Mouse (Mus musculus) liver, embryonic 14.5 days (tissue): ENCODE data around the gene Ppt2. TPM values are rescaled to one million over a fixed set of nuclear protein-coding genes. Genes with fewer than 3 reads are reported as not detected.

Experiments
- ATAC-seq: fragments of 200-750 bp; cut with Nextera tagmentation; 2 replicates; pipeline ENCODE4 v1.8.0; 2017; ENCODE audit warnings: moderate number of reproducible peaks, mild to moderate bottlenecking, moderate library complexity; ENCODE audit not compliant: insufficient read depth
- DNase-seq, 3 experiments: peaks; one replicate each; pipeline ENCODE4 v3.0.0-alpha.2; 2012 to 2013; ENCODE audit warnings: low read depth in 3 of 3, low spot score in 3 of 3
- H3K27ac ChIP-seq: fragments of 300-500 bp; sonication (generic); 2 replicates; pipeline ENCODE4 v1.5.1; 2014; ENCODE audit warnings: moderate library complexity, mild to moderate bottlenecking, control low read depth, inconsistent platforms
- H3K27me3 ChIP-seq: fragments of 300-500 bp; sonication (generic); 2 replicates; pipeline ENCODE4 v1.6.1; 2014; ENCODE audit warnings: mild to moderate bottlenecking, low read length, moderate library complexity; ENCODE audit not compliant: control insufficient read depth, insufficient read depth
- H3K36me3 ChIP-seq: fragments of 300-500 bp; sonication (generic); replicated peaks from 2 replicates; pipeline ENCODE4 v1.6.1; 2014; ENCODE audit warnings: low read depth; ENCODE audit not compliant: control insufficient read depth, insufficient read depth
- H3K4me1 ChIP-seq, 2 experiments: fragments of 200-500 bp in 1 of 2; fragments of 300-500 bp in 1 of 2; sonication (generic) in 1 of 2; replicated peaks; 2 replicates each; pipeline ENCODE4 v1.6.1; 2012 to 2014; ENCODE audit warnings: antibody characterized with exemption in 1 of 2, inconsistent platforms in 1 of 2, low read length in 1 of 2; ENCODE audit not compliant: control insufficient read depth in 2 of 2, insufficient read depth in 2 of 2
- H3K4me2 ChIP-seq: fragments of 300-500 bp; sonication (generic); 2 replicates; pipeline ENCODE4 v1.6.1; 2014; ENCODE audit warnings: low read depth, mild to moderate bottlenecking, control low read depth, moderate library complexity
- H3K4me3 ChIP-seq, 2 experiments: fragments of 200-500 bp in 1 of 2; fragments of 300-500 bp in 1 of 2; sonication (generic) in 1 of 2; 2 replicates each; pipeline ENCODE4 v1.5.1; 2012 to 2014; ENCODE audit warnings: low read depth in 2 of 2, low read length in 2 of 2, mild to moderate bottlenecking in 2 of 2, control low read depth in 1 of 2, inconsistent platforms in 1 of 2, moderate library complexity in 1 of 2; ENCODE audit not compliant: insufficient read depth in 1 of 2
- H3K9ac ChIP-seq: fragments of 300-500 bp; sonication (generic); replicated peaks from 2 replicates; pipeline ENCODE4 v1.6.1; 2014; ENCODE audit warnings: mild to moderate bottlenecking, control low read depth, moderate library complexity
- H3K9me3 ChIP-seq: fragments of 300-500 bp; sonication (generic); 2 replicates; pipeline ENCODE4 v1.6.1; 2016; ENCODE audit warnings: low read length, mixed read lengths; ENCODE audit not compliant: control insufficient read depth
- CTCF ChIP-seq: IDR thresholded peaks from 2 replicates; pipeline ENCODE4 v1.5.1; 2016; ENCODE audit warnings: antibody characterized with exemption, low read depth, control low read depth
- EP300 ChIP-seq: IDR thresholded peaks from 2 replicates; pipeline ENCODE4 v1.6.1; 2016; ENCODE audit warnings: antibody characterized with exemption, low read depth
- WGBS: fragments of 180-500 bp; shearing (Covaris S2); extraction: QIAGEN DNeasy Blood & Tissue Kit; methylation state at CpG from one replicate; pipeline ENCODE4 v1.1.7; 2014; ENCODE audit not compliant: insufficient replicate concordance; 5-methylcytosine and 5-hydroxymethylcytosine counted together
- polyA plus RNA-seq, 2 experiments: library from polyadenylated mRNA; depleted of rRNA in 1 of 2; stranded (reverse) in 1 of 2; unstranded in 1 of 2; fragments of >200 nt; fragmentation: Nextera tagmentation in 1 of 2; extraction: Ambion mirVana in 1 of 2; gene quantifications; 2 replicates each; pipeline versions ENCODE4 v1.2.1 to v1.2.3; 2012 to 2014

Gene Ppt2
- polyA plus RNA-seq, 2 experiments = 10.4 to 10.5 TPM

GRCm38 (mm10) chr17:34659897-34660214 lies 31.5 kb upstream of the Ppt2 start:
- no peak for ATAC-seq
- DNase-seq = no peak
- WGBS = 42% methylated on average over 3 of the region's 3 CpGs
- H3K27me3 ChIP-seq = peaks cover 19% of the 10 kb centered on the region
- TF ChIP-seq CTCF = no peak
- no peak overlapping the region for H3K4me2 ChIP-seq
- no peak overlapping the region for H3K4me3 ChIP-seq
- no peaks in the 10 kb centered on the region for H3K36me3 ChIP-seq
- no peaks in the 10 kb centered on the region for H3K9me3 ChIP-seq
- H3K9ac ChIP-seq = no peak overlapping the region
- H3K27ac ChIP-seq = no peak overlapping the region
- H3K4me1 ChIP-seq = no peaks in the 10 kb centered on the region

DNA sequence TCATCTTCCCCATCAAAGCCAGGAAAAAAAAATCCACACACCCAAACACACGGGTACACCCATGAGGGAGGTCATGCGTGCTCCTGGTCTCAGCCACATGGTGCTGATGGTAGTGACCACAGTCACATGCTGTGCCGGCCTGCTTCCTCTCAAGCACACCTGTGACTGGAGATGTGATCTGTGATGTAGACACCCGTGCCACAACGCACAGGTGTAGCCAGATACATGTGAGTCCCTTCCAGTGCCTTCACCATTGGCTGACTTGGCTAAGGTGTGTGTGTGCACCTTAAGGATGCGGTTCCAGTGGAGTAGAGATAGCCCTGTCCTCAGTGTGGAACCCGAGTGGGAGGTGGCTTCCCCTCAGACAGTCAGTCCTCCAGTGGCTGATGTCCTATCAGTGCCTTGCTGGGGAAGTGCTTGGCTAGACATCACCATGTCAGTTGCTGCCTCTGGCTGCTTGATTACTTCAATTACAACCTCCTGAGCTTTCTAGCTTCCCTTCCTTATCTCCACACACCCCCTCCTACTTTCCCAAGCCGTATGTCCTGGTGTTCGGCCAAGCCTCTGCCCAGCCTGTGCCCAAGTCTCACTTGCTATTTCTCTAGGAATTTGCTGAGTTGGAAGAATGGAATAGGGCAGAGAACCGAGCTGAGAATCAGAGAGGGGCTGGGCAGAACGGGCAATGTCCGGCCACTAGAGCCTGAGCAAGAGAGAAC lies 31.0 kb upstream of the Ppt2 start:
- no peak for ATAC-seq
- WGBS = 44% methylated on average over 12 of the region's 12 CpGs
- no peak overlapping the region for H3K27ac ChIP-seq
- H3K27me3 ChIP-seq = peaks cover 19% of the 10 kb centered on the region
- H3K4me2 ChIP-seq = no peak overlapping the region
- H3K36me3 ChIP-seq = no peaks in the 10 kb centered on the region
- TF ChIP-seq EP300 = no peak
- TF ChIP-seq CTCF = no peak
- no peaks in the 10 kb centered on the region for H3K9me3 ChIP-seq
- DNase-seq = no peak
- H3K4me1 ChIP-seq = no peaks in the 10 kb centered on the region
- no peak overlapping the region for H3K4me3 ChIP-seq
- H3K9ac ChIP-seq = no peak overlapping the region

- 63% methylated on average over 3 of the region's 3 CpGs for whole genome bisulfite sequencing
- no peak overlapping the region for H3K4me3 ChIP-seq
- H3K27me3 ChIP-seq = peaks cover 19% of the 10 kb centered on the region
- H3K4me1 ChIP-seq = no peaks in the 10 kb centered on the region
- ATAC-seq = no peak
- TF ChIP-seq EP300 = no peak
- no peak for TF ChIP-seq CTCF
- H3K27ac ChIP-seq = no peak overlapping the region
- DNase-seq = no peak
- H3K9me3 ChIP-seq = no peaks in the 10 kb centered on the region
- H3K36me3 ChIP-seq = no peaks in the 10 kb centered on the region
- no peak overlapping the region for H3K9ac ChIP-seq
- no peak overlapping the region for H3K4me2 ChIP-seq
These were observed 30.3 kb upstream of the Ppt2 start for GRCm38 (mm10) chr17:34658591-34658990.

DNA sequence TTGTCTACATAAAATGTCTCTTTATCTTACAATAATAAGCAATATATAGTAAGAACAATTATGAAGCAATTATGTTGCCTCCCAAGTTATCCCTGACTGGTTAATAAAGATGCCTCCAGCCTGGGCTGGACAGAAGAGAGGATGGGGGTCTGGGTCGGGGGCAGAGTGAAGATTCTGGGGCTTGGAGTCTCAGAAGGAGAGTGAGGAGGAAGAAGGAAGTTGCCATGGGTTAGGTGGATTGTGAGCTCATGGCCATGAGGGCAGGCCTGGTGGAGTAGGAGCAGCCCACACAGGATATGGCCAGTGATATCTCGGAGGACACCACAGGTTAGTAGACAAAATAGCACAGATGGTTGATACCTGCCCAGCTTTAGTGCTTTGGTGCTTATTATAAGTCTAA lies 29.8 kb upstream of the Ppt2 start:
- no peak for ATAC-seq
- Histone ChIP-seq H3K27me3 (peaks cover 19% of the 10 kb centered on the region), H3K27ac (no peak overlapping the region), H3K4me1 (no peaks in the 10 kb centered on the region), H3K9me3 (no peaks in the 10 kb centered on the region), H3K36me3 (no peaks in the 10 kb centered on the region), H3K4me3 (no peak overlapping the region), H3K9ac (no peak overlapping the region), H3K4me2 (no peak overlapping the region)
- 24% methylated on average over 2 of the region's 2 CpGs for WGBS
- DNase-seq = no peak
- TF ChIP-seq CTCF (no peak), EP300 (no peak)

- TF ChIP-seq EP300 = no peak
- no peak for TF ChIP-seq CTCF
These were observed 29.0 kb upstream of the Ppt2 start for GRCm38 (mm10) chr17:34657271-34657670.

More at GRCm38 (mm10) chr17:34657271-34657670, 29.0 kb upstream of the Ppt2 start:
- Histone ChIP-seq H3K9me3 (no peaks in the 10 kb centered on the region), H3K4me3 (no peak overlapping the region), H3K27ac (no peak overlapping the region), H3K27me3 (peaks cover 19% of the 10 kb centered on the region), H3K4me2 (no peak overlapping the region), H3K36me3 (no peaks in the 10 kb centered on the region), H3K4me1 (no peaks in the 10 kb centered on the region), H3K9ac (no peak overlapping the region)
- DNase-seq = no peak
- ATAC-seq = no peak
- 23% methylated on average over 2 of the region's 2 CpGs for whole genome bisulfite sequencing
